Mouse (Mus musculus) testis, adult 2 months (tissue): ENCODE results near the gene Tmem177. TPM values are rescaled to one million over a fixed set of nuclear protein-coding genes. Genes with fewer than 3 reads are reported as not detected.
A peak's percentile ranks its signal among the peaks of the same experiment; 100 is the strongest.

Experiments used
- H3K27ac ChIP-seq: fragments of 200-500 bp; 2 replicates; pipeline ENCODE4 v1.5.1; 2012; ENCODE audit warnings: low read depth, low read length; ENCODE audit not compliant: control insufficient read depth, insufficient read depth
- H3K27me3 ChIP-seq: fragments of 200-500 bp; 2 replicates; pipeline ENCODE4 v1.6.1; 2012; ENCODE audit warnings: mild to moderate bottlenecking, low read length, moderate library complexity; ENCODE audit not compliant: control insufficient read depth, insufficient read depth
- H3K36me3 ChIP-seq: fragments of 200-500 bp; 2 replicates; pipeline ENCODE4 v1.6.1; 2012; ENCODE audit warnings: mild to moderate bottlenecking, low read length; ENCODE audit not compliant: control insufficient read depth, insufficient read depth
- H3K4me1 ChIP-seq: fragments of 200-500 bp; 2 replicates; pipeline ENCODE4 v1.6.1; 2012; ENCODE audit warnings: low read length; ENCODE audit not compliant: control insufficient read depth, insufficient read depth
- H3K4me3 ChIP-seq: fragments of 200-500 bp; 2 replicates; pipeline ENCODE4 v1.5.1; 2012; ENCODE audit warnings: low read depth, mild to moderate bottlenecking, low read length, moderate library complexity, mixed read lengths; ENCODE audit not compliant: control insufficient read depth
- CTCF ChIP-seq: fragments of 200-500 bp; IDR thresholded peaks from 2 replicates; pipeline ENCODE4 v1.5.1; 2012; ENCODE audit warnings: low read depth, mild to moderate bottlenecking, inconsistent platforms, low read length, moderate library complexity; ENCODE audit not compliant: control insufficient read depth, insufficient read depth, insufficient replicate concordance
- POLR2A ChIP-seq: fragments of 200-500 bp; IDR thresholded peaks from 2 replicates; pipeline ENCODE4 v1.6.1; 2012; ENCODE audit warnings: low read depth, mild to moderate bottlenecking, inconsistent platforms, low read length, moderate library complexity; ENCODE audit not compliant: control insufficient read depth
- polyA plus RNA-seq: library from polyadenylated mRNA; depleted of rRNA; stranded (reverse); fragments of >200 nt; gene quantifications from 2 replicates; pipeline ENCODE4 v1.2.3, GENCODE M21; 2012

Tmem177 gene
- polyA plus RNA-seq, 1 experiment = 12.6 TPM

DNA sequence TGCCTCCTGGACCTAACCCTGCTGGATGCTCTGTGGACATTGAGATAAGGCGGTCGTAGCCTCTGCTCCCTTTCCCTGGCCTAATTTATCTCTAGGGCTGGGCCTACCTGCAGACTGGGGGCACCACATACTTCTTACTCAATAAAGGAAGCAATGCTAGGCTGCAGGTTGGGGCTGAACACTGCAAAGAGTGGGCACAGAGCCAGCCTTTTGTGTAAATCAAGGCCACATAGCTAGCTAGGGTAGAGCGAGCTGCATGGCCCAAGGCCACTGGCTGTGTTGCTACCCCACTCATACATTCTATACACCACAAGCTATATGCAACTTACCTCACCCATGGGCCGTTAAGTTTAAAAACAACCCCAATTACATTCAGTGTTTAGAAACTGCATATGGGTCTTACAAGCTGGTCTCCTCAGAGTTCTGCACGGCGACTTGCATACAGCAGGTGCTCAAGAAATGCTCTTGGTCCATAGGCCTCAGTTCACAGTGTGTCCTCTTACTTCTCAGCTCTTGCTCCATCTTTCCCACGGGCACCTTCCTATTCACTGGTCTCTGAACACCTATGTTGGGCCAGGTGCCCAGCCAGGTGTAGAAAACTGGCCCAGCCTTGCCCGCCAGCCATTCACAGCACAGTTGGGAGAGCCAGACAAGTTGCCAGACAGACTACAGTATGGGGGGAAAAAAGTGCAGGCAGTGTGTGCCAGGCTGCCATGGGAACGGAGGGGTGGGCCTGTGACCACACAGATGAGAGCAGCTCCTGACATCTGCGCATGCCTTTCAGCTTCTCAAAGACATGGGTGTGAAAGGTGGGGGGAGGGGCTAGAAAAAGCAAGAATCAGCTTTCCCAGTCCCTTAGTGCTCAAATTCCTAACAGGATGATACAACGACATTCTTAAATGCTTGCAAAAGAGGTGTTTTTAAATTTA, 13.5 kb downstream of the Tmem177 start:
- Histone ChIP-seq H3K4me1 (no peaks in the 10 kb centered on the region), H3K4me3 (peak overlapping the region; percentile 54), H3K36me3 (no peaks in the 10 kb centered on the region), H3K27me3 (no peaks in the 10 kb centered on the region), H3K27ac (no peak overlapping the region)
- TF ChIP-seq CTCF (no peak), POLR2A (no peak)

DNA sequence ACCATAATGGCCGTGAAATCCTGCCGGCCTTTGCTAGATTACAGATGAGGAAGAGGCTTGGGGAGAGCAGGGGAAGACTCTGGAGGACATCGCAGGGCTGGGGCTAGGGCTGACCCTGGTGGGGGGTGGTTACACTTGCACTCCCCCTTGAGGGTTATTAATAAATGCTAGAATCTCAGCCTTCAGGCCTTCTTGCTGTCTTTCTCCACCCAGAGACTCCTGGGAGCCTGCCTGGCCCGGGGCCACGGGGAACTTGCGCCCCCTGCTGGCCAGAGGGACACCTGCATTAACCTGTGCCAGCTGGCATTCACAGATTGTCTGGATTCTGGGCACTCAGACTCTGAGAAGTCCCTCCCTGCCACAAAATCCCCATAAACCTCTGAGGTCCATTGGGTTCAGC, 18.1 kb downstream of the Tmem177 start:
- Histone ChIP-seq H3K27me3 (no peaks in the 10 kb centered on the region), H3K36me3 (no peaks in the 10 kb centered on the region), H3K4me1 (no peaks in the 10 kb centered on the region), H3K4me3 (no peak overlapping the region), H3K27ac (no peak overlapping the region)
- no peak for TF ChIP-seq POLR2A
- peak; percentile 89 for TF ChIP-seq CTCF

- H3K4me1 ChIP-seq = no peaks in the 10 kb centered on the region
- no peaks in the 10 kb centered on the region for H3K27me3 ChIP-seq
- no peak overlapping the region for H3K4me3 ChIP-seq
- TF ChIP-seq POLR2A = no peak
- no peak for TF ChIP-seq CTCF
- H3K27ac ChIP-seq = no peak overlapping the region
- H3K36me3 ChIP-seq = no peaks in the 10 kb centered on the region
Observed at GRCm38 (mm10) chr1:119893600-119893999, 19.4 kb downstream of the Tmem177 start.

DNA sequence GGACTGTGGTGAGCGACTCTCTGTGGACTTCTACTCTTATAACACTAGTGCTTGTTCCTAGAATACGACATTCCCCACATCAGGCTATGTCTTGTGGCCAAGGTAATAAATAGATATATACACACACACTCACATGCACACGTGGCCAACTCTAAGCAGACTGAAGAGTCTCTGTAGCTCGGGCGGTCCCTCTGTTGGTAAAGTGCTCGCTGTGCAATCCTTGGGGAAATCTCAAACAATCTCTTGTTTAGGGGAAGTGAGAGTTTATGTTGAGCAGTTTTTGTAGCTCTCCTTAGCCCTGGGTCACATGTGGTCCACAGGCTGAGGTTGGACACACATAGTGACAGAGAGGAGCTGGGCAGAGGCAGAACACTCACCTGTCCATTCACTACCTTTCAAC, 20.1 kb downstream of the Tmem177 start:
- Histone ChIP-seq H3K27me3 (no peaks in the 10 kb centered on the region), H3K4me1 (no peaks in the 10 kb centered on the region), H3K36me3 (no peaks in the 10 kb centered on the region), H3K4me3 (no peak overlapping the region), H3K27ac (no peak overlapping the region)
- TF ChIP-seq POLR2A = no peak
- TF ChIP-seq CTCF = no peak

DNA sequence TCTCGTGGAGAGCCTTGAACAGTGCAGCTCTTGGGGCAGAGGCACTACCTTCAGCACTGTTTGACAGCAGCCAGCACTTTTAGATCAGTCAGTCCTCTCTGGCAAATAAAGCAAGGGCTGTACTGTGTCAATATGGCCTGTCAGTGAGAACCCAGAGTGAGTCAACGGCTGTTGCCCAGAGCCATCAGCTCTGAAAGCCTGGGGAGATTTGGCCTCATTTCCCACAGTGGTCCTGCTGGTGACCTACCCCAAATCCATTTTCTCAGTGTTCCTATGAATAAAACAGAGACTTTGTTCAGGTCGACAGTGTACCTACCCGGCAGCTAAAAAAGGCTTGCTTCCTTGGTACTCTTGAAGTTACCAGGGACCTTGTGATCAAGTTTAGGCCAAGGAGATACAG, 21.1 kb downstream of the Tmem177 start:
- H3K4me3 ChIP-seq = no peak overlapping the region
- TF ChIP-seq CTCF (no peak), POLR2A (no peak)
- H3K27ac ChIP-seq = no peak overlapping the region
- H3K27me3 ChIP-seq = no peaks in the 10 kb centered on the region
- H3K36me3 ChIP-seq = no peaks in the 10 kb centered on the region
- H3K4me1 ChIP-seq = no peaks in the 10 kb centered on the region

DNA sequence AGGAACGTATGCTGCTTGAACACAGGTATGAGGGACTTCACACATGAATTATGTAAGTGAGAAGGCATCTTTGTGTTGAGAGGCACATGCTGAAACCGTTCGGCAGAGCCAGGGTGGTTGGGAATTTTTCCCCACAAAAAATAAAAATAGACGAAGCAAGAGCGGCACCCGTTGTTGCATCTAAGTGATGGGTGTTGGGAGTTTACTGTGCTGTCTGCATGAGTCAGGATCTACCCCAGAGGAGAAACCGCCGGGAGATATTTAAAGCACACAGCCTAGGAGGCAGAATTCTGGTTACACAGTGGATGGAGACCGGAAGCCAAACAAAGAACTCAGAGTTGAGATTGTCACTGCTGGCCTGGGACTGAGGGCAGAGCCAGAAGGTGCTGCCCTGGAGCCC, 21.9 kb downstream of the Tmem177 start:
- Histone ChIP-seq H3K27me3 (no peaks in the 10 kb centered on the region), H3K36me3 (no peaks in the 10 kb centered on the region), H3K27ac (no peak overlapping the region), H3K4me3 (no peak overlapping the region), H3K4me1 (no peaks in the 10 kb centered on the region)
- TF ChIP-seq CTCF (no peak), POLR2A (no peak)

GRCm38 (mm10) chr1:119889347-119889746, 23.7 kb downstream of the Tmem177 start:
- no peaks in the 10 kb centered on the region for H3K36me3 ChIP-seq
- H3K27me3 ChIP-seq = no peaks in the 10 kb centered on the region
- no peak overlapping the region for H3K27ac ChIP-seq
- TF ChIP-seq POLR2A (no peak), CTCF (no peak)
- H3K4me1 ChIP-seq = no peaks in the 10 kb centered on the region
- no peak overlapping the region for H3K4me3 ChIP-seq

GRCm38 (mm10) chr1:119886320-119886719, 26.7 kb downstream of the Tmem177 start:
- Histone ChIP-seq H3K27me3 (no peaks in the 10 kb centered on the region), H3K36me3 (no peaks in the 10 kb centered on the region), H3K27ac (no peak overlapping the region), H3K4me1 (no peaks in the 10 kb centered on the region), H3K4me3 (no peak overlapping the region)
- TF ChIP-seq CTCF = no peak
- TF ChIP-seq POLR2A = no peak
